Mouse (Mus musculus) gastrocnemius, adult 8-10 months (tissue): ENCODE data around the gene Trappc2. TPM values are rescaled to one million over a fixed set of nuclear protein-coding genes. Genes with fewer than 3 reads are reported as not detected.

Source experiments
- DNase-seq, 2 experiments: peaks; one replicate each; pipeline ENCODE4 v3.0.0; 2022; ENCODE audit warnings: low spot score in 2 of 2
- total RNA-seq, 4 experiments: library from RNA; stranded (reverse); gene quantifications; 2 replicates each; pipeline ENCODE4 v1.2.4; 2022

The Trappc2 gene
- 10 to 100 TPM; 16.4 to 21.3 (median 19.1) TPM for total RNA-seq

- DNase-seq, result peak in 1 of 2 experiments; percentile 4
These were observed at the start of gene Trappc2 for GRCm38 (mm10) chrX:166440036-166440615. TSS of gene Trappc2 (plus strand) at chrX:166440574.

- DNase-seq, result no peak
These were observed 46.6 kb upstream of the Trappc2 start for GRCm38 (mm10) chrX:166393753-166394152.

DNA sequence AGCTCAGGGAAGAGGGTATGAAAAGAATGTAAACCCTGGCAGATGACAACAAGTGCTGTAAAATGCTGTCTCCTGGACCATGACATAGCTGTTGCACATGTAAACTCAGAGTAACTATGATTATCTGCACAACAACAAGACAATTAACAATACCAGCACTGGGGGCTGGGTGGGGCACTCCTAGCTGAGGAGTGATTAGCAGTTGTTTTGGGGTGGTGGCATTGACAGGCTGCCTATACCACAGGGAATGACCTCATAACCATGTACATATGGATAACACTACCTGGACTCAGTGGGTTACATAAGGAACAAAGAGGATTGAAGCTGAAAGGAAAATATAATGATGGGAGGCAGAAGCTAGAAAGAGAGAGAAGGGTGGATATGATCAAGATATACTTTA, 32.5 kb upstream of the Trappc2 start:
- DNase-seq, result no peak

DNA sequence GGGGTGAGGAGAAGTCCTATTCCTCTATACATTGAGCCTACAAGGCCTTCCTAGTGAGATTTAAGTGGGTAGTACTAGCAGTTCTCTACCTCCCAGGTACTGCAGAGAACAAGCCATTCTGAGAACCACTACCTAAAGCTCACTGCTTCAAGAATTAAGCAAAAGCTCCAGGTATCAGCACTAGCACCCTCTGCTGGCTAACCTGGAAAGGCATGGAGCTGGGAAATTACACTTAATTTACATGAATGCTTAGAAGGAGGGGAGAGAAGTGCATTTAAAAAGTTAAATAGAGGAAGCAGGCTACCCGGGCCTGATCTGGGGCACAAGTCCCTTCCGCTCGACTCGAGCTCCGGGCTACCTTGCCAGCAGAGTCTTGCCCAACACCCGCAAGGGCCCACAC, 24.2 kb upstream of the Trappc2 start:
- no peak for DNase-seq

GRCm38 (mm10) chrX:166434812-166435211, 5.6 kb upstream of the Trappc2 start:
- no peak for DNase-seq

DNA sequence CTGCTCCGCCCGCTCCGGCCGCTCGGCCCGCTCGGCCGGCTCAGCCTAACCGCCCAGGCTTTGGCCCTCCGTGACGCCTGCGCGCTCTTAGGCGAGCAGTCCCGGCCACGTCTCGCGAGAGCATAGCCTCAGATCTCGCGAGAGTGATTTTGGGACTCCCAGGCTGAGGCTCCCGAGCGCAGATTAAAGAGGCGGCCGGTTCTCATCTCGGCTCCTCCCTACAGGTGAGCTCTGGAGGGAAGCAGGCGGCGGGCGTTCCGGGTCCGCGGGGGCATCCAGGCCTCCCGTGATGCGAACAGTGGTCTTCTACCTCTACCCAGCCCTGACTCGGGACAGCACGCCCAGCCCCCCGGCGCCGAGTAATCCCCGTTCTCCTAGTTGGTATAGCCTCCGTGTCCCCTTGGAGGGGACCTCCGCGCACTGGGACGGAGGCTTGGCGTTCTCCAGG, 266 bp downstream of the Trappc2 start, which contains the start of gene Ofd1:
TSS of gene Ofd1 (minus strand) at position 89 of the 448 bp plus-strand sequence.
- peak; percentile 79 to 87 for DNase-seq

- no peak for DNase-seq
These were observed 4.2 kb downstream of the Trappc2 start for GRCm38 (mm10) chrX:166444552-166444951.

DNA sequence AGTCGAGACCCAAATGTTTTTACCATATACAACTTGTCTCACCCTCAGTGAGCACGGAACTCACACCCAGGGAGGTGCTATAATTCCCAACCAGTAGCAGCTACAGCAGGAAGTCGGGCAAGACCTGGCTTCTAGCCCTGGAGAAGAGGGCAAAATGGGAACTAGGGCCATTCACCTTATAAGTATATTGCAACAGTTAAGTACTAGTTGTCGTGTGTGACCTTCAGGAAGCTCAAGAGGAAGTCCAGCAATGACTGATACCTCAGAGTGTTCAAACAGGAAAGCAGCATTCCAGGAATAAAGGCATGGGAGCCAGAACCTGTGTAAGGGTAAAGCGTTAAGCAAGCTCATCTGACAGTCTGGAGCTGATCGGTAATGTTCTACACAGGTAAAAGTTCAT, 13.2 kb downstream of the Trappc2 start:
- no peak for DNase-seq

DNA sequence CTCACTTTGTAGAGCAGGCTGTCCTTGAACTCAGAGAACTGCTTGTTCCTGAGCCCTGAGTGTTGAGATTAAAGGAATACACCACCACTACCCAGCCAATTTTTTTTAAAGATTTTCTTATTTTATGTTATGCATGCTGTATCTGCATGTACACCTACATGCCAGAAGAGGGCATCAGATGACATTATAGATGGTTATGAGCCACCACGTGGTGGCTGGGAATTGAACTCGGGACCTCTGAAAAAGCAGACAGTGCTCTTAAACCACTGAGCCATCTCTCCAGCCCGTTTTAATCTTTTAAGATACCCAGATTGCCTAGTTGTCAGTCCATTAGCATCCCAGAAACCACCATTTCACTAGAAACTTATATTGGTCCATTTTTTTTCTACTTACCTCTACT, 14.0 kb downstream of the Trappc2 start:
- DNase-seq, result no peak

DNA sequence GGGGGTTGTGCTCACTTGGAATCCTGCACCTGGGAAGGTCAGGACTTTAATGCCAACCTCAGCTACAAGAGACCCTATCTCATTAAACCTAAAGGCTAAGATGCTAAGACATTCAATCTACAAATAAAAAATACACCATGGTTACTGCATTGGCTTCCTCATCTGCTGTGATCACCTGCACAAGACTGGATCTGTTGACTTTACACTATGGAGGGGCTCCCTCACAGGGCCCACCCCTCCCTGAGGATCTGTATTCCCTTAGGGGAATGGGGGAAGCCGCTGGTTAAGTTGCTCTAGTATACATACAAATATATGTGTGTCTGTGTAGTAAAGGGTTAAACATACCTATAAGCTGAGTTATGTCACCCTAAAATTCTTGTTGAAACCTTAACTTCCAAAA, 15.2 kb downstream of the Trappc2 start:
- no peak for DNase-seq

- DNase-seq, result no peak
These were observed 27.9 kb downstream of the Trappc2 start for GRCm38 (mm10) chrX:166468321-166468720.

GRCm38 (mm10) chrX:166472612-166473011, 32.2 kb downstream of the Trappc2 start:
- DNase-seq, result no peak

DNA sequence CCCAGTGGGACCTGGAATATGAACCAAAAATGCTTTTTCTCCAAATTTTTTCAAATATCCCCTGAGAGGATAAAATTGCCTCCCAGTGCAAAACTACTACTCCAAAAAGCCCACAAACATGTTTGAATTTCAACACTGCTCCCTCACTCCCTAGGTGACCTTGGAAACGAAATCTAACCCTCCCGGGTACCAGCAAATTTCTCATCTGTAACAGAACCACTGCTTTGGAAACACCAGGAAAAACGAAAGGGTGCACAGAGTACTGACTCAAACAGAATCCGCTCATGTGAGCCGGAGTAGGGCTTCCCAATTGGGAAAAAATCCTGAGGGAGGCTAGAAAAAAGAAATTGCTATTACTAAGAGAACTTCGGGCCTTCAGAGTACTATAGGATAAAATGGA, 37.0 kb downstream of the Trappc2 start:
- no peak for DNase-seq

GRCm38 (mm10) chrX:166478631-166479364, 38.4 kb downstream of the Trappc2 start:
- DNase-seq, result peak in 1 of 2 experiments; percentile 2

- peak; percentile 89 for DNase-seq
These were observed 39.1 kb downstream of the Trappc2 start, which contains the start of gene Rab9 for GRCm38 (mm10) chrX:166479365-166479983. TSS of gene Rab9 (minus strand) at chrX:166479867.

GRCm38 (mm10) chrX:166495052-166495451, 54.7 kb downstream of the Trappc2 start:
- DNase-seq, result no peak

GRCm38 (mm10) chrX:166497771-166498170, 57.4 kb downstream of the Trappc2 start:
- no peak for DNase-seq

GRCm38 (mm10) chrX:166499496-166500190, 59.3 kb downstream of the Trappc2 start:
- DNase-seq, result no peak
